Mouse (Mus musculus) heart, postnatal 0 days (tissue): Measurements from ENCODE around the gene Csf3. TPM values are rescaled to one million over a fixed set of nuclear protein-coding genes. Genes with fewer than 3 reads are reported as not detected.

ENCODE experiments used
- ATAC-seq: fragments of 200-750 bp; cut with Nextera tagmentation; 2 replicates; pipeline ENCODE4 v1.8.0; 2017; ENCODE audit warnings: low read depth, moderate number of reproducible peaks, moderate library complexity; ENCODE audit not compliant: insufficient read depth
- DNase-seq: peaks from one replicate; pipeline ENCODE4 v3.0.0-alpha.2; 2016; ENCODE audit warnings: low spot score
- H3K27ac ChIP-seq: fragments of 300-500 bp; sonication (generic); 2 replicates; pipeline ENCODE4 v1.5.1; 2014; ENCODE audit warnings: low read depth, mild to moderate bottlenecking
- H3K27me3 ChIP-seq: fragments of 300-500 bp; sonication (generic); 2 replicates; pipeline ENCODE4 v1.6.1; 2014; ENCODE audit warnings: low read length, mixed read lengths; ENCODE audit not compliant: control insufficient read depth, insufficient read depth
- H3K36me3 ChIP-seq: fragments of 300-500 bp; sonication (generic); replicated peaks from 2 replicates; pipeline ENCODE4 v1.6.1; 2014; ENCODE audit warnings: low read length, mixed read lengths; ENCODE audit not compliant: control insufficient read depth, insufficient read depth
- H3K4me1 ChIP-seq: fragments of 300-500 bp; sonication (generic); 2 replicates; pipeline ENCODE4 v1.6.1; 2014; ENCODE audit warnings: antibody characterized with exemption; ENCODE audit not compliant: control insufficient read depth, insufficient read depth
- H3K4me2 ChIP-seq: fragments of 300-500 bp; sonication (generic); 2 replicates; pipeline ENCODE4 v1.6.1; 2014; ENCODE audit warnings: low read depth, mild to moderate bottlenecking, low read length, moderate library complexity
- H3K4me3 ChIP-seq: fragments of 300-500 bp; sonication (generic); 2 replicates; pipeline ENCODE4 v1.5.1; 2014; ENCODE audit warnings: low read depth, low read length
- H3K9ac ChIP-seq: fragments of 300-500 bp; sonication (generic); replicated peaks from 2 replicates; pipeline ENCODE4 v1.6.1; 2014; ENCODE audit warnings: low read depth, low read length, mixed read lengths
- H3K9me3 ChIP-seq: fragments of 300-500 bp; sonication (generic); replicated peaks from 2 replicates; pipeline ENCODE4 v1.6.1; 2016; ENCODE audit warnings: low read length; ENCODE audit not compliant: control insufficient read depth
- CTCF ChIP-seq: IDR thresholded peaks from 2 replicates; pipeline ENCODE4 v1.5.1; 2016; ENCODE audit warnings: antibody characterized with exemption, control low read depth, low read depth
- EP300 ChIP-seq: IDR thresholded peaks from 2 replicates; pipeline ENCODE4 v1.6.1; 2016; ENCODE audit warnings: antibody characterized with exemption, low read depth
- WGBS: fragments of 180-500 bp; shearing (Covaris S2); extraction: QIAGEN DNeasy Blood & Tissue Kit; methylation state at CpG from one replicate; pipeline ENCODE4 v1.1.7; 2014; 5-methylcytosine and 5-hydroxymethylcytosine counted together
- polyA plus RNA-seq: library from polyadenylated mRNA; unstranded; fragments of >200 nt; fragmentation: Nextera tagmentation; extraction: Ambion mirVana; gene quantifications from 2 replicates; pipeline ENCODE4 v1.2.1, GENCODE M21; 2015
- total RNA-seq: library from RNA; depleted of rRNA; stranded (reverse); fragments of >200 nt; gene quantifications from 2 replicates; pipeline ENCODE4 v1.2.3, GENCODE M21; 2014; ENCODE audit warnings: low replicate concordance

Csf3 gene
- total and polyA plus RNA-seq, 2 experiments from 2014 or later = 0.23 TPM; not detected in 1

DNA sequence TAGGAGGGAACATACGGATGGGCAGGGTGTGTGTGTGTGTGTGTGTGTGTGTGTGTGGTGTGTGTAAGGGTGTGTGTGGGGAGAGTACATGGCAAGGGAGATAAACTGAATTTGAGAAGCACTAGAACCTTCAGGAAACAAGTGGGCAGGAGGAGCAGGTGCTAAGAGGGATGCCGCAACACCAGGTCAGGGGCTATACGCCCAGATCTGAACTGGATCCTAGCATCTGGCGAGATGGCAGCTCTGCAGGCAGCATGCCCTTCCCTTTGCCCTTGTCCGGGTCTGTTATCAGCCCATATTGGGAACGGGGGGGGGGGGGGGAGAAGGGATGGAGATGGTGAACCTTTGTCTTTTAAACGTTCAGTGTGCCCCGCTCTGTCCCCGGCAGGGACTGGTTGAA is 37.9 kb downstream of the Csf3 start:
- Histone ChIP-seq H3K9me3 (peaks cover 3% of the 10 kb centered on the region; the same call in 1 of the 2 replicates), H3K4me1 (peaks cover 17% of the 10 kb centered on the region), H3K4me2 (no peak overlapping the region), H3K36me3 (no peaks in the 10 kb centered on the region), H3K27me3 (no peaks in the 10 kb centered on the region), H3K27ac (no peak overlapping the region), H3K4me3 (no peak overlapping the region), H3K9ac (no peak overlapping the region)
- no peak for TF ChIP-seq EP300
- TF ChIP-seq CTCF = no peak
- DNase-seq (no peak), ATAC-seq (no peak)
- WGBS = 59% methylated on average over 9 of the region's 9 CpGs

GRCm38 (mm10) chr11:98740026-98740392 is 38.9 kb downstream of the Csf3 start:
- peak overlapping the region; percentile 99 for H3K9ac ChIP-seq
- peaks cover 28% of the 10 kb centered on the region for H3K4me1 ChIP-seq
- peak overlapping the region; percentile 99 for H3K27ac ChIP-seq
- peak overlapping the region; percentile 80 for H3K4me2 ChIP-seq
- H3K36me3 ChIP-seq = no peaks in the 10 kb centered on the region
- TF ChIP-seq CTCF (no peak), EP300 (no peak)
- H3K4me3 ChIP-seq = peak overlapping the region; percentile 96
- H3K9me3 ChIP-seq = no peaks in the 10 kb centered on the region
- WGBS = 8% methylated on average over 8 of the region's 8 CpGs
- DNase-seq (no peak), ATAC-seq (no peak; the same call in 1 of the 2 replicates)
- no peaks in the 10 kb centered on the region for H3K27me3 ChIP-seq

- no peaks in the 10 kb centered on the region for H3K27me3 ChIP-seq
- H3K4me2 ChIP-seq = peak within 1 kb of the TSS; percentile 80
- H3K4me1 ChIP-seq = peaks cover 33% of the 10 kb centered on the region
- ATAC-seq (peak; percentile 77), DNase-seq (peak; percentile 89)
- peak within 1 kb of the TSS; percentile 99 for H3K9ac ChIP-seq
- H3K9me3 ChIP-seq = no peaks in the 10 kb centered on the region
- peak within 1 kb of the TSS; percentile 99 for H3K27ac ChIP-seq
- peak within 1 kb of the TSS; percentile 96 for H3K4me3 ChIP-seq
- TF ChIP-seq CTCF (no peak), EP300 (no peak)
- no peaks in the 10 kb centered on the region for H3K36me3 ChIP-seq
- under 1% methylated on average over 22 of the region's 22 CpGs for WGBS
Observed at GRCm38 (mm10) chr11:98740393-98741050, 39.5 kb downstream of the Csf3 start, which contains the start of gene Thra. TSS of gene Thra (plus strand) at chr11:98740638.

GRCm38 (mm10) chr11:98741051-98741620 is 40.1 kb downstream of the Csf3 start:
- Histone ChIP-seq H3K4me2 (peak overlapping the region; percentile 80), H3K4me1 (peaks cover 39% of the 10 kb centered on the region), H3K27ac (peak overlapping the region; percentile 99), H3K4me3 (peak overlapping the region; percentile 96), H3K9me3 (no peaks in the 10 kb centered on the region), H3K36me3 (no peaks in the 10 kb centered on the region), H3K9ac (peak overlapping the region; percentile 99), H3K27me3 (no peaks in the 10 kb centered on the region)
- TF ChIP-seq EP300 = no peak
- no peak for TF ChIP-seq CTCF
- DNase-seq (no peak), ATAC-seq (no peak)
- under 1% methylated on average over 17 of the region's 17 CpGs for WGBS

- Histone ChIP-seq H3K36me3 (no peaks in the 10 kb centered on the region), H3K27ac (peak overlapping the region; percentile 99), H3K9ac (peak overlapping the region; percentile 99), H3K4me1 (peaks cover 46% of the 10 kb centered on the region), H3K9me3 (no peaks in the 10 kb centered on the region), H3K27me3 (no peaks in the 10 kb centered on the region), H3K4me2 (peak overlapping the region; percentile 80), H3K4me3 (peak overlapping the region; percentile 96)
- under 1% methylated on average over 51 of the region's 86 CpGs for WGBS
- DNase-seq = peak; percentile 85
- ATAC-seq = peak; percentile 73
- TF ChIP-seq CTCF = no peak; the same call in 1 of the 2 replicates
- no peak for TF ChIP-seq EP300
Observed at GRCm38 (mm10) chr11:98741622-98742396, 40.7 kb downstream of the Csf3 start.
